ENCODE assay signal across 8 mouse cellular contexts in the genomic region with DNA sequence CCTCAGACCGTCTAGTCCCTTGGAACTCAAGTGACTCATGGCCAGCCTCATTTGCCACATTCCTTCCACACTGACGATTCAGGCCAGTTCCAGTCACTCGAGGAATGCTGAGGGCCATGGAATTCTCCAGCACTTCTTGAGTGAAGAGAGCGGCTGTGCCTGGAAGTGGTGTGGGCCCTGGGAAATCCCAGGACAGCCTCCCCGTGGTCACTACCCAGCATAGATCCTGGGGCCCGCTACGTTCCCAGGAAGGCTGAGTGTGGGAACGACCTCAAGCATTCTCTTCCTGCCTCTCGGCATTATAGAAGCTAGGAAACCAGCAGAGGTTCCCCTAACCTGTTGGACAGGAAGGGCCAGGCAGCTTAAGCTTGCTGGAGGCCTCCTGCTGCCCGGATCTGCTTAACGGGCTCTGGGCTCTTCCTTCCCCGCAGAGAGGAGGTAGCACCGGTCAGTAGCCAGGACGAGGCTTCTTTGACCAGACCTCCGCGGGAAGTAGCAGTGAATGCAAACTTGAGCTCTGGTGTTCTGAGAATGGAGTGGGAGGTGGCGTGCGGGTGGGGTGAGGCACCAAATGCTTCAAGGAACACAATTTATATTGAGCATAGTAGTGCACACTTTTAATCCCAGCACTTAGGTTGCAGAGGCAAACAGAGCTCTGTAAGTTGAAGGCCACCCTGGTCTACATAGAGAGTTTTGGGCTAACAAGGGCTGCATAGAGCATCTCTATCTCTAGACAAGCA.
A peak's percentile ranks its signal among the peaks of the same experiment; 100 is the strongest.
DNase-seq lines count a peak whose midpoint lies in the region; ATAC-seq and TF ChIP-seq lines count a peak whose summit lies in the region.

No protein-coding gene starts in this region.

- no peaks in the 10 kb centered on the region; the same call in 1 of the 2 replicates for H3K9me3 ChIP-seq in embryonic facial prominence, embryonic 10.5 days
- H3K9me3 ChIP-seq in kidney, embryonic 16.5 days (ENCODE audit: low read length): no peaks in the 10 kb centered on the region
- H3K9me3 ChIP-seq in forebrain, postnatal 0 days (ENCODE audit: low read length): no peaks in the 10 kb centered on the region
- H3K9me3 ChIP-seq in forebrain, embryonic 15.5 days: no peaks in the 10 kb centered on the region

- intact Hi-C loops in left cerebral cortex, postnatal 4 days (cut with DNase I): no loop called here

- WGBS in embryonic facial prominence, embryonic 10.5 days: 15% methylated on average over 18 of the region's 18 CpGs
- 15% methylated on average over 18 of the region's 18 CpGs for WGBS in kidney, embryonic 16.5 days
- 21% methylated on average over 18 of the region's 18 CpGs for WGBS in forebrain, postnatal 0 days
- WGBS in forebrain, embryonic 15.5 days: 21% methylated on average over 18 of the region's 18 CpGs

- peak overlapping the region; percentile 34; the same call in 1 of the 2 replicates for H3K4me3 ChIP-seq in embryonic facial prominence, embryonic 10.5 days
- no peak overlapping the region for H3K4me3 ChIP-seq in kidney, embryonic 16.5 days (ENCODE audit: low read length)
- no peak overlapping the region for H3K4me3 ChIP-seq in forebrain, postnatal 0 days (ENCODE audit: low read depth, low read length)
- no peak overlapping the region for H3K4me3 ChIP-seq in forebrain, embryonic 15.5 days

- no peaks in the 10 kb centered on the region for H3K36me3 ChIP-seq in embryonic facial prominence, embryonic 10.5 days (replicated peaks)
- no peaks in the 10 kb centered on the region for H3K36me3 ChIP-seq in kidney, embryonic 16.5 days (ENCODE audit: insufficient read depth, low read length)
- no peaks in the 10 kb centered on the region for H3K36me3 ChIP-seq in forebrain, postnatal 0 days (ENCODE audit: insufficient read depth)
- no peaks in the 10 kb centered on the region for H3K36me3 ChIP-seq in forebrain, embryonic 15.5 days

- H3K4me2 ChIP-seq in kidney, embryonic 16.5 days (replicated peaks; ENCODE audit: low read depth, low read length): peak overlapping the region; percentile 40
- H3K4me2 ChIP-seq in forebrain, postnatal 0 days (ENCODE audit: low read depth): no peak overlapping the region
- H3K4me2 ChIP-seq in forebrain, embryonic 15.5 days (replicated peaks): no peak overlapping the region

- no peak for TF ChIP-seq CTCF in forebrain, postnatal 0 days (IDR thresholded peaks at IDR 0.05; ENCODE audit: low read depth)

- 0 out of 2 replicates have a peak overlapping the region, but pooled peaks have one; percentile 14 for H3K9ac ChIP-seq in kidney, embryonic 16.5 days (replicated peaks; ENCODE audit: low read length)
- no peak overlapping the region for H3K9ac ChIP-seq in forebrain, postnatal 0 days
- H3K9ac ChIP-seq in forebrain, embryonic 15.5 days (replicated peaks): no peak overlapping the region

- peak; percentile 39 to 59 for DNase-seq in left cerebral cortex, adult 18-20 months (ENCODE audit: low spot score in 2 of 2)
- DNase-seq in left cerebral cortex, postnatal 4 days: no peak
- DNase-seq in embryonic facial prominence, embryonic 10.5 days (ENCODE audit: low spot score): peak; percentile 48
- peak; percentile 43 for DNase-seq in lung, postnatal 14 days
- no peak for DNase-seq in ovary, postnatal 14 days (ENCODE audit: low spot score)
- DNase-seq in forebrain, postnatal 0 days: no peak

- peak; percentile 76 for ATAC-seq in kidney, embryonic 16.5 days (ENCODE audit: low FRiP score, low TSS enrichment)
- no peak for ATAC-seq in forebrain, postnatal 0 days
- no peak for ATAC-seq in forebrain, embryonic 15.5 days (replicated peaks)

- peaks cover 14% of the 10 kb centered on the region for H3K4me1 ChIP-seq in embryonic facial prominence, embryonic 10.5 days
- H3K4me1 ChIP-seq in kidney, embryonic 16.5 days (ENCODE audit: insufficient read depth, low read length): peaks cover 9% of the 10 kb centered on the region
- 0 out of 2 replicates have a peak, but pooled peaks cover 2% of the 10 kb centered on the region for H3K4me1 ChIP-seq in forebrain, postnatal 0 days (ENCODE audit: insufficient read depth)
- no peaks in the 10 kb centered on the region for H3K4me1 ChIP-seq in forebrain, embryonic 15.5 days

- peaks cover 23% of the 10 kb centered on the region for H3K27me3 ChIP-seq in embryonic facial prominence, embryonic 10.5 days (replicated peaks; ENCODE audit: low read depth, poor library complexity, severe bottlenecking)
- H3K27me3 ChIP-seq in kidney, embryonic 16.5 days (ENCODE audit: insufficient read depth, low read length): no peaks in the 10 kb centered on the region
- H3K27me3 ChIP-seq in forebrain, postnatal 0 days (ENCODE audit: insufficient read depth, low read length): no peaks in the 10 kb centered on the region
- no peaks in the 10 kb centered on the region for H3K27me3 ChIP-seq in forebrain, embryonic 15.5 days

- peak overlapping the region; percentile 54; the same call in 1 of the 2 replicates for H3K27ac ChIP-seq in embryonic facial prominence, embryonic 10.5 days (replicated peaks)
- H3K27ac ChIP-seq in kidney, embryonic 16.5 days (ENCODE audit: low read length): no peak overlapping the region
- no peak overlapping the region for H3K27ac ChIP-seq in forebrain, postnatal 0 days (ENCODE audit: low read depth, low read length)
- H3K27ac ChIP-seq in forebrain, embryonic 15.5 days (replicated peaks): no peak overlapping the region

Comparison
In these comparisons a context has a peak if more than half of its experiments do, and no peak if none do; other contexts are left out.
1. DNase-seq: peak in left cerebral cortex, adult 18-20 months (2 of 2), embryonic facial prominence, embryonic 10.5 days (single experiment) and lung, postnatal 14 days (single experiment); none in left cerebral cortex, postnatal 4 days (single experiment), ovary, postnatal 14 days (single experiment) and forebrain, postnatal 0 days (single experiment).